Mouse (Mus musculus) liver, embryonic 14.5 days (tissue): ENCODE measurements around the gene Szrd1.

Source experiments
- CTCF ChIP-seq: IDR thresholded peaks from 2 replicates; pipeline ENCODE4 v1.5.1; 2016; ENCODE audit warnings: antibody characterized with exemption, low read depth, control low read depth
- EP300 ChIP-seq: IDR thresholded peaks from 2 replicates; pipeline ENCODE4 v1.6.1; 2016; ENCODE audit warnings: antibody characterized with exemption, low read depth

DNA sequence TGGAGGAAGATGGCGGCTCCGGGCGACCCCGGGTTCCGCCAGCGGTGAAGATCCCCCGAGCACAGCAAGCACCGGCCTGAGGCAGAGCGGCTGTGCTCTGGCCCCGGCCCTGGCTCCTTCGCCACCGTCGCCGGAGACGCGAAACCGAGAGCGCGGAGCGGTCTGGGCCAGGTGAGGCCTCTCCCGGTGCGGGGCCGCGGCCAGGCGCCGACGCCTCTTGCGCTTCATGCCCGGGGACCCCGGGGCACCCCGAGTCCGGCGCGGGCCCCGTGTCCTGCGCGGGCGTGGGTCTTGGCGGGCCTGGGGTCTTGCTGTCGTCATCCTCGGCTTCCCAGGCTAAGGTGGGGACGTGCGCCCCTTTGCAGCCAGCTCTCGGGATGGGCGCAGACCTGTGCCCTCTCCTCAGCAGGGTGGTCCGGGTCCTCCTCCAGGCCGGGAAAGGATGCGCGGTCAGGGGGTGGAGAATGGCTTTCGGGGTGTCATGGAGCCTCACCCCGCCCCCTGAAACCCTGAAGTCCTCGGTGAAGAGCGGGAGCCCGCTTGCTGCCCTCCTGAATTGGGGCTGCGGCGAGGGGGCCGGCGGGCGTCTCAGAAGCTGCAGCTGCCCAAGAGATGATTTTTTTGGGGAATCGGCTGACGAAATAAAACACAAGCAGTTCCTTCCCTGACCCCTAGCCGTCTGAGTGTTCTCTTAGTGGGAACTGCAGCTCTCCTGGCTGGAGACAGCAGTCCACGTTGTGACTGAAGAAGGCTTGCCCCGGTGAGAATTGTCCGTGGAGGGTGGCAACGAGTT is 8.6 kb upstream of the Szrd1 start:
- TF ChIP-seq CTCF (no peak), EP300 (no peak)
